Mouse (Mus musculus) kidney, adult 11 months (tissue): ENCODE measurements around the gene Col6a4.
A peak's percentile ranks its signal among the peaks of the same experiment; 100 is the strongest.

Experiments
- DNase-seq: peaks from one replicate; pipeline ENCODE4 v3.0.0; 2022

Col6a4 gene

GRCm38 (mm10) chr9:106096683-106097082 lies at the start of gene Col6a4:
Gene Col6a4, minus strand, starts transcription at chr9:106096783.
- DNase-seq = no peak

- no peak for DNase-seq
Observed at GRCm38 (mm10) chr9:106145582-106145981, 49.0 kb upstream of the Col6a4 start.

- DNase-seq = no peak
Observed at GRCm38 (mm10) chr9:106144176-106144575, 47.6 kb upstream of the Col6a4 start.

GRCm38 (mm10) chr9:106141955-106142354 lies 45.4 kb upstream of the Col6a4 start:
- no peak for DNase-seq

GRCm38 (mm10) chr9:106139763-106140162 lies 43.2 kb upstream of the Col6a4 start:
- DNase-seq = no peak

- no peak for DNase-seq
Observed at GRCm38 (mm10) chr9:106137671-106138216, 41.2 kb upstream of the Col6a4 start.

- DNase-seq = no peak
Observed at GRCm38 (mm10) chr9:106130250-106130649, 33.7 kb upstream of the Col6a4 start.

GRCm38 (mm10) chr9:106129072-106129471 lies 32.5 kb upstream of the Col6a4 start:
- no peak for DNase-seq

GRCm38 (mm10) chr9:106126786-106127251 lies 30.2 kb upstream of the Col6a4 start:
- no peak for DNase-seq

- DNase-seq = peak; percentile 9
Observed at GRCm38 (mm10) chr9:106123599-106123998, 27.0 kb upstream of the Col6a4 start.

- no peak for DNase-seq
Observed at GRCm38 (mm10) chr9:106119075-106119474, 22.5 kb upstream of the Col6a4 start.

GRCm38 (mm10) chr9:106115801-106116424 lies 19.3 kb upstream of the Col6a4 start:
- no peak for DNase-seq

- peak; percentile 31 for DNase-seq
Observed at GRCm38 (mm10) chr9:106112770-106113423, 16.3 kb upstream of the Col6a4 start.

GRCm38 (mm10) chr9:106106241-106106640 lies 9.7 kb upstream of the Col6a4 start:
- DNase-seq = no peak

GRCm38 (mm10) chr9:106104401-106104800 lies 7.8 kb upstream of the Col6a4 start:
- no peak for DNase-seq

- no peak for DNase-seq
Observed at GRCm38 (mm10) chr9:106101166-106101565, 4.6 kb upstream of the Col6a4 start.

- DNase-seq = no peak
Observed at GRCm38 (mm10) chr9:106100262-106100661, 3.7 kb upstream of the Col6a4 start.

GRCm38 (mm10) chr9:106099379-106100021 lies 2.9 kb upstream of the Col6a4 start:
- DNase-seq = no peak

GRCm38 (mm10) chr9:106081528-106081927 lies 15.1 kb downstream of the Col6a4 start:
- peak; percentile 9 for DNase-seq

GRCm38 (mm10) chr9:106080261-106081033 lies 16.1 kb downstream of the Col6a4 start:
- DNase-seq = peak; percentile 7

- peak; percentile 27 for DNase-seq
Observed at GRCm38 (mm10) chr9:106077953-106078352, 18.6 kb downstream of the Col6a4 start.

GRCm38 (mm10) chr9:106076234-106076633 lies 20.3 kb downstream of the Col6a4 start:
- no peak for DNase-seq

GRCm38 (mm10) chr9:106073956-106074355 lies 22.6 kb downstream of the Col6a4 start:
- DNase-seq = no peak
